Mouse (Mus musculus): Measurements from ENCODE around the gene Tekt1. TPM values are rescaled to one million over a fixed set of nuclear protein-coding genes. Genes with fewer than 3 reads are reported as not detected.
"Not testable (repeated sequence)": the region's sequence is repeated elsewhere in the genome, so short reads cannot be mapped to it uniquely, and the experiment has no call there.

The Tekt1 gene
- polyA plus RNA-seq, 1 experiment from 2014 or later: 9.3 TPM

DNA sequence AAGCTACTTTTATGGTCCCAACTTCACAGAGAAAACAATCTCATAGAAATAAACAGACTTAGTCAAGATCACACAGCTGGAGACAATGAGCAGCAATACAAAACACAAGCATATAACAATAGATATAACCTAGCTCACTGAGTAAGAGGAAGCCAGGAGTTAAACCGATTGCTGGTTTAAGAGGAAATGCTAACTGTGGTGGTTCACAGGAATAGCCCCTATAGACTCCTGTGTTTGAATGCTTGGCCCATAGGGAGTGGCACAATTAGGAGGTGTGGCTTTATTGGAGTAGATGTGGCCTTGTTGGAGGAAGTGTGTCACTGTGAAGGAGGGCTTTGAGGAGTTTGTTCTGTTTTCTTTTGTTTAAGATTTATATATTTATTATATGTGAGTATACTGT lies 10.0 kb downstream of the Tekt1 start:
- Histone ChIP-seq H3K9ac (no peak overlapping the region), H3K27me3 (0 out of 2 replicates have a peak, but pooled peaks cover 2% of the 10 kb centered on the region), H3K4me2 (no peak overlapping the region), H3K9me3 (no peaks in the 10 kb centered on the region), H3K4me3 (no peak overlapping the region), H3K36me3 (no peaks in the 10 kb centered on the region), H3K4me1 (replicated peaks) (no peaks in the 10 kb centered on the region), H3K27ac (no peak overlapping the region)
- ATAC-seq (ENCODE audit: low FRiP score): no peak
- 90% methylated on average over 1 of the region's 1 CpGs for WGBS

DNA sequence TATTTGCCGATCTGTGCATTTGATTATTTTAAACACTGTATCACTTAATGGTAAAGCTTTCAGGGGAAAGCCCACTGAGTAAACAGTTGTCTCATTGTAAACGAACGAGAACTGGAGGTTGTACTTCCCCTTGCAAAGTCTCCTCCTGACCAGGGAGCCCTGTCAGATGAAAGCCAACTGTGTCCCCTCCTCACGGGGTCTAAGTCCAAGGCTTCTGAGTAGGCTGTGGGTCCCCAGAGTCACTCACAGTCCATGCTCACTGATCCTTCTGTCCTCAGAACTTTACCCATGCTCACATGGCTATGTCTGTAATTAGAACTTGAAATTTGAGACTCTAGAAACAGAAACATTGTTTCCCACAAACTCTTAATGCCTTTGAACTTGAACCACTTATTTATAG lies 12.6 kb downstream of the Tekt1 start:
- H3K4me1 ChIP-seq (replicated peaks): no peaks in the 10 kb centered on the region
- H3K9me3 ChIP-seq: no peaks in the 10 kb centered on the region
- H3K4me2 ChIP-seq: no peak overlapping the region
- no peak overlapping the region for H3K27ac ChIP-seq
- WGBS: 82% methylated on average over 4 of the region's 4 CpGs
- ATAC-seq (ENCODE audit: low FRiP score): no peak
- no peaks in the 10 kb centered on the region for H3K36me3 ChIP-seq
- H3K9ac ChIP-seq: no peak overlapping the region
- H3K4me3 ChIP-seq: no peak overlapping the region
- no peaks in the 10 kb centered on the region for H3K27me3 ChIP-seq

DNA sequence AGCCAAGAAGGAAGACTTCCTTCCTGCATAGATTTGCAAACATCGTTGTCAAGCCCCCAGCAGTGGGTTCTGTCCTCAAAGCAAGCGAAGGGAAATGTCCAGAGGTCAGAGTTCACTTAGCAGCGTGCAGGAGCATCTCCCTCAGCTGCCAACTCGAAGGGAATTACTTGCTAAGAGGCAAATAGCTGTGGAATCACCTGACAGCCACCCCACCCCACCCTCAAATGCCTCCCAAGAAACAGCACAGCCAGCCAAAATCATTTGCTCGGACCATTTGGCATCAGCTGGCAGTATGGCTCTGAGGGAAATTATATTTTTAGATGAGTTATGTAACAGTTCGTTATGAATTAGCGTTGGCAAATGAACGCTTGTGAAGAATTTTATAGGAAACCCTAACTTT lies 13.2 kb downstream of the Tekt1 start:
- H3K27me3 ChIP-seq: no peaks in the 10 kb centered on the region
- no peaks in the 10 kb centered on the region for H3K9me3 ChIP-seq
- 62% methylated on average over 8 of the region's 8 CpGs for WGBS
- H3K9ac ChIP-seq: no peak overlapping the region
- H3K4me2 ChIP-seq: no peak overlapping the region
- H3K4me3 ChIP-seq: no peak overlapping the region
- H3K4me1 ChIP-seq (replicated peaks): no peaks in the 10 kb centered on the region
- no peaks in the 10 kb centered on the region for H3K36me3 ChIP-seq
- H3K27ac ChIP-seq: no peak overlapping the region
- no peak for ATAC-seq (ENCODE audit: low FRiP score)

DNA sequence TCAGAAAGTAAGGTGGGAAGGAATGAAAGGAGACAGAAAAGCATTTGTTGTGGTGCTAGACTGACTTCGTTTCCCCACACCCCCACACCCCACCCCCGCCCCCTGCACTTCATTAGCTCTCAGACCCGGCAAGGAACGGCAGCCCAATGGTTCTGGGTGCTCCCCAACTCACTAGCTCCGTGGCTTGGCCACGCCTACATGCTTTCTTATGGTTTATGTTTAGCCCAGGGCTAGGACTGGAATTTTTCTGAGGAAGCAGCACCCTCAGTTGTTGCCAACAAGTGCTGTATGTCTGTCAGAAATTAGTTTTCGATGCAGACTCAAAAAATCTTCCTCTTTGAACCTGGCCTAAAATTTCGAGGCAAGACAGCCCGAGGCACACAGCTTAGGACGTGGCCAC lies 13.7 kb downstream of the Tekt1 start:
- no peaks in the 10 kb centered on the region for H3K27me3 ChIP-seq
- no peak for ATAC-seq (ENCODE audit: low FRiP score)
- H3K4me2 ChIP-seq: no peak overlapping the region
- 65% methylated on average over 10 of the region's 10 CpGs for WGBS
- no peak overlapping the region for H3K27ac ChIP-seq
- no peak overlapping the region for H3K9ac ChIP-seq
- H3K36me3 ChIP-seq: no peaks in the 10 kb centered on the region
- H3K9me3 ChIP-seq: no peaks in the 10 kb centered on the region
- H3K4me3 ChIP-seq: no peak overlapping the region
- H3K4me1 ChIP-seq (replicated peaks): no peaks in the 10 kb centered on the region

DNA sequence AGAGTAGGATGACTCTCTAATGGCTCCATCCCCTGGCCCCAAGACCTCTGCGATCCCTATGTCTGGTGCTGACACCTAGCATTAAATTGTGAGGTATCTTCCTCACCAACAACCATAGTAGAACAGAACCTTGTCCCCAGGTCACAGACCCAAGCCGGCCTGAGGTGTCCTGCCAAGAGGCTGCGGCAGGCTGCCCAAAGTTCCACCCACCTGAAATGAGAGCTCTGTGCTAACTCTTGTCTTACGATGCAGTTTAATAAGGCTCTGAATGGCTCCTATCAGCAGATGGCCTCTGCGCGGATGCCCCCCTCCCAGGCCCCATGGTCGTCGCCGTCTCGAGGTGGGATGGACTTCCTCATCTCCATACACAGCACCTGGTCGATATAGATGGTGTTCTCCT lies 17.8 kb downstream of the Tekt1 start:
- H3K4me3 ChIP-seq: no peak overlapping the region
- no peaks in the 10 kb centered on the region for H3K36me3 ChIP-seq
- H3K4me2 ChIP-seq: no peak overlapping the region
- no peak overlapping the region for H3K27ac ChIP-seq
- no peaks in the 10 kb centered on the region for H3K9me3 ChIP-seq
- no peak for ATAC-seq (ENCODE audit: low FRiP score)
- H3K9ac ChIP-seq: no peak overlapping the region
- WGBS: 90% methylated on average over 11 of the region's 11 CpGs
- H3K4me1 ChIP-seq (replicated peaks): peaks cover 3% of the 10 kb centered on the region; the same call in 1 of the 2 replicates
- H3K27me3 ChIP-seq: no peaks in the 10 kb centered on the region

DNA sequence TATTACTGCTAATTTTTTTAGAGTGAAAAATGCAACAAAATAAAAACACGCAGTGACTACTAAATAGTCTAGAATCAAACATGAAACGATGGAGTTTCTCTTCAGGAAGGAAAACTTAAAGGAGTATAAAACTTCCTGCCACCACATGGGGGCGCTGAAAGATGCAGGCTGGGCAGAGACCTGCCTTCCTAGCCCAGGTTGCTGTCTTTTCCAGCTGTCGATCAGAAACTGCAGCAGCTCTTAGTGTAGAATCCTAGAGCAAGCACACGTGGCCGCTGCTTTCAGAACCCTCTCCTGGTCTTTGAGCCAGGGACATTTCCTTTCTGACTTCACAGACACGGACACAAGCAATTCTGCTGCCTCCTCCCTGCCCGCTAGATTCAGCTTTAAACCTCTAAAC lies 18.3 kb downstream of the Tekt1 start:
- H3K9me3 ChIP-seq: no peaks in the 10 kb centered on the region
- H3K4me3 ChIP-seq: no peak overlapping the region
- no peak overlapping the region for H3K4me2 ChIP-seq
- H3K36me3 ChIP-seq: no peaks in the 10 kb centered on the region
- no peak overlapping the region for H3K27ac ChIP-seq
- no peak overlapping the region for H3K9ac ChIP-seq
- peaks cover 9% of the 10 kb centered on the region; the same call in 1 of the 2 replicates for H3K4me1 ChIP-seq (replicated peaks)
- 31% methylated on average over 8 of the region's 8 CpGs for WGBS
- no peak for ATAC-seq (ENCODE audit: low FRiP score)
- no peaks in the 10 kb centered on the region for H3K27me3 ChIP-seq

DNA sequence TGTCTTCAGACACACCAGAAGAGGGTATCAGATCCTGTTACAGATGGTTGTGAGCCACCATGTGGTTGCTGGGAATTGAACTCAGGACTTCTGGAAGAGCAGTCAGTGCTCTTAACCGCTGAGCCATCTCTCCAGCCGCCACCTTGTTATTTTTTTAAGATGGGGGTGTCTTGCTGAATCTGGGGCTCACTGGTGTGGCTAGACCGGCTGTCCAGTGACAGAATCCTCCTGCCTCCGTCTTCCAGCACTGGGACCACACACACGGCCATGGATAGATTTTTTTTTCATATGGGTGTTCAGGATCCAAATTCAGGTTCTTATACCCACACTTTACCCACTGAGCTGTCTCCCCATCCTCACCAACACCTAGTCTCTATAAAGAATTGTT lies 19.0 kb downstream of the Tekt1 start:
- H3K36me3 ChIP-seq; H3K9ac ChIP-seq; ATAC-seq (ENCODE audit: low FRiP score); H3K27me3 ChIP-seq; H3K9me3 ChIP-seq; H3K4me2 ChIP-seq; H3K27ac ChIP-seq; H3K4me3 ChIP-seq: not testable (repeated sequence)
- 92% methylated on average over 5 of the region's 5 CpGs for WGBS
- peaks cover 15% of the 10 kb centered on the region; the same call in 1 of the 2 replicates for H3K4me1 ChIP-seq (replicated peaks)

DNA sequence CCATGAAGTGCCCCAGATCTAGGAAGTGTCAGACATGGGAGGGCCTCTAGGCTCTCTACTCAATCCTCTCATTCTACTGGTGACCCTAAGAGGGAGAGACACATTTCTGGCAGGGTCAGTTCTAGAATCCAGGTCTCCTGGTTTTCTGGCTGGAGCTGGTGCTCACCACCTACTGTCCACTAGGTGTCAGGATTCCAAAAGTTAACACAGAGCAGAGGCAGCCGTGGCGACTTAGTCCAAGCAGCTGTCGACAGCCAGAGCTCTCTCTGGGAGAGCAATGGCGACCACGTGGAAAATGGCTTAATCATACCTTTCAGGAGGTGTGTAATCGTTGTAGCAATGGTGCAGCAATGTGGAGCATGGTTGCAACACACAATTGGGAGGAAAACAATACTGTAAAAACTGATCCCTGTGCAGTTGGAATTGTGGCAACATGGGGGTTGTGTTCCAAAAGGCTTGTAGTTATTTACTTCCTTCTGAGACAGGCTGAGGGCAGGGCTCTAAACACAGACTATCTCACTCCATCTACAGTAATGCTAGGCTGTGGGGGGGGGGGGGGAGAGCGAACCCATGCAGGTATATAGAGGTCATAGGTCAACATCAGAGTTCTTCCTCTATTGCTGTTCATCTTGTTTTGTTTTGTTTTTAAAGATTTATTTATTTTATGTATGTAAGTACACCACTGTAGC lies 19.5 kb downstream of the Tekt1 start:
- H3K9me3 ChIP-seq: no peaks in the 10 kb centered on the region
- peak overlapping the region; percentile 31 for H3K4me2 ChIP-seq
- H3K4me1 ChIP-seq (replicated peaks): peaks cover 19% of the 10 kb centered on the region; the same call in 1 of the 2 replicates
- WGBS: 14% methylated on average over 7 of the region's 7 CpGs
- no peaks in the 10 kb centered on the region for H3K36me3 ChIP-seq
- no peak overlapping the region for H3K27ac ChIP-seq
- ATAC-seq (ENCODE audit: low FRiP score): peak; percentile 82
- H3K4me3 ChIP-seq: no peak overlapping the region
- H3K9ac ChIP-seq: no peak overlapping the region
- no peaks in the 10 kb centered on the region for H3K27me3 ChIP-seq

DNA sequence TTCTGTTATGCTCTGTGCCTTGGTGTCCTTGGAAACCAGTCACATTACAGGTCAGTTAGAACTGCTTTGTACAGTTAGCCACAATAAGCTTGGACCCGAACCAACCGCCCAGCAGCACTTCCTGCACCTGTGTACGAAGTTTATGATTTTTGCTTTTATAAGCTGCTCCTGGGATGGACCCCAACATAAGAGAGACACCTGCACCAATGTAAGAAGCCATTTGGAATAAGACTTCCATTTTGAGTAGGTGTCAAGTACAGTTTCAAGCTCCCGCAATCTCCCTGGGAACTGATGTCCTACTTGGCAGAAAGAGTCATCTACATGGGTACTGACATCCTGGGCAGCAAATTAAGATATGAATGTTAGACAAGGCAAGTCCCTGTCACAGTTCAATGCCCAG lies 22.5 kb downstream of the Tekt1 start:
- H3K27me3 ChIP-seq: no peaks in the 10 kb centered on the region
- no peak for ATAC-seq (ENCODE audit: low FRiP score)
- WGBS: 83% methylated on average over 4 of the region's 4 CpGs
- H3K4me3 ChIP-seq: no peak overlapping the region
- no peak overlapping the region for H3K9ac ChIP-seq
- H3K4me2 ChIP-seq: no peak overlapping the region
- no peaks in the 10 kb centered on the region for H3K9me3 ChIP-seq
- no peaks in the 10 kb centered on the region for H3K36me3 ChIP-seq
- peaks cover 19% of the 10 kb centered on the region; the same call in 1 of the 2 replicates for H3K4me1 ChIP-seq (replicated peaks)
- H3K27ac ChIP-seq: no peak overlapping the region

DNA sequence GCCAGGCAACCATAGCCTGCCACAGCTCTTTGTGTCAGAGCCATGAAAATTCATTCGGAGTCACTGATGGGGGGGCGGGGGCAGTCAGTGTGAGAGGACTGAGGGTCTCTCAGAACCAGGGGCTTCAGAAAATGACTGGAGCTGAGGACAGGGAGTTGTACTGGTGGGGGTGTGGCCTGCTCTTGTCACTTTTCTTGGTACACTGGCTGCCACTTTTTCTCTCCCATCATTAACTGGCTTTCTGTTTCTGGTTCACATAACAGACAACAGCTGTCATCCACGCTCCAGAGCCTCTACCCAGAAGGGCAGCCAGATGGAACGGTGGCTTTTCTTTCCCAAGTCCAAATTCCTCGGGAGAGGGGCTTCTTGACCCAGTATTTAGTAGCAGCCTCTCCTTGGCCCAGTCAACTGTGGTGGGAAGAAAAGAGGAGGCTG lies 23.8 kb downstream of the Tekt1 start:
- no peak overlapping the region for H3K27ac ChIP-seq
- no peaks in the 10 kb centered on the region for H3K36me3 ChIP-seq
- peaks cover 19% of the 10 kb centered on the region; the same call in 1 of the 2 replicates for H3K4me1 ChIP-seq (replicated peaks)
- H3K9me3 ChIP-seq: no peaks in the 10 kb centered on the region
- 19% methylated on average over 5 of the region's 5 CpGs for WGBS
- H3K4me2 ChIP-seq: no peak overlapping the region
- no peaks in the 10 kb centered on the region for H3K27me3 ChIP-seq
- 0 out of 2 replicates have a peak, but pooled peaks have one; percentile 26 for ATAC-seq (ENCODE audit: low FRiP score)
- H3K9ac ChIP-seq: no peak overlapping the region
- H3K4me3 ChIP-seq: no peak overlapping the region

DNA sequence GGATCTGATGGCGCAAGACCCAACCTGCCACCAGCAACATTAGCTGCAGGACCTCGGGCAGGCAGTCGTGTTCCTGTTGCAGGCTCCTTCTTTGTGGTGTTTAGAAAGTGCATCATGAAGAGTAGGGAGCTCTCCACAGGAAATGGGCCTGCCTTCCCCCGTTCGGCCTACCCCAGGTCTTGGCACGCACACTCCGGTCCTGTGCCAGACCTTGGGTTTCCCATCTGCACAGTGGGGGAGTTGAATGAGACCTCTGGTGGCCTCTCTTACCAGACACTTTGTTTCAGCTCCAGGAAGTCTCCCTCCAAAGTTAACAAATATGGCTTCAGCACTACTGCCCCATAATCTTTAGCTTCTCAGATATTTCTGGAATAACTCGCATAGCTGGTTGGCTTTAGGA lies 25.5 kb downstream of the Tekt1 start:
- no peaks in the 10 kb centered on the region for H3K9me3 ChIP-seq

DNA sequence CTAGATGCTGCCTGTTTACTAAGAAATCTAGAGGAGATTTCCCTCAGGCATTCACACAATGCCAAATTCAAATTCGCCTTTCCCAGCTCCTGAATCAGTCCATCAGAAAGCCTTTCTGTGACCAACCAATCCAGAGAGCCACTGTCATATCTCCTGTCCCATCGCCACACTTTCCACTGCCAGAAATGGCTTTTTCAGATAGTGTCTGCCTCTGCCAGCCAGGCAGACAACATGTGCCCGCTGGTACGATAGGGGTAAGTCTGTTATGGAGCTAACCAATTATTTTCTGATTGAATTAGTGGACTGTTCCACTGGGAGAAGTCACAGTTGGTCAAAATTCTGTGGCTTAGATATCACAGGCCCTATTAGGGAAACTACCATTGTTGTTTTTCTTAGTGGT lies 27.6 kb downstream of the Tekt1 start:
- no peaks in the 10 kb centered on the region for H3K36me3 ChIP-seq
- no peak overlapping the region for H3K27ac ChIP-seq
- H3K9me3 ChIP-seq: no peaks in the 10 kb centered on the region
- H3K9ac ChIP-seq: no peak overlapping the region
- ATAC-seq (ENCODE audit: low FRiP score): no peak
- H3K4me1 ChIP-seq (replicated peaks): peaks cover 17% of the 10 kb centered on the region; the same call in 1 of the 2 replicates
- no peak overlapping the region for H3K4me2 ChIP-seq
- 82% methylated on average over 4 of the region's 4 CpGs for WGBS
- no peaks in the 10 kb centered on the region for H3K27me3 ChIP-seq
- no peak overlapping the region for H3K4me3 ChIP-seq

More for the DNA sequence above, 25.5 kb downstream of the Tekt1 start:
- Histone ChIP-seq H3K9ac (no peak overlapping the region), H3K27ac (no peak overlapping the region), H3K4me1 (replicated peaks) (peaks cover 17% of the 10 kb centered on the region; the same call in 1 of the 2 replicates), H3K27me3 (no peaks in the 10 kb centered on the region), H3K4me3 (no peak overlapping the region), H3K4me2 (no peak overlapping the region), H3K36me3 (no peaks in the 10 kb centered on the region)
- no peak for ATAC-seq (ENCODE audit: low FRiP score)
- WGBS: 86% methylated on average over 8 of the region's 8 CpGs

DNA sequence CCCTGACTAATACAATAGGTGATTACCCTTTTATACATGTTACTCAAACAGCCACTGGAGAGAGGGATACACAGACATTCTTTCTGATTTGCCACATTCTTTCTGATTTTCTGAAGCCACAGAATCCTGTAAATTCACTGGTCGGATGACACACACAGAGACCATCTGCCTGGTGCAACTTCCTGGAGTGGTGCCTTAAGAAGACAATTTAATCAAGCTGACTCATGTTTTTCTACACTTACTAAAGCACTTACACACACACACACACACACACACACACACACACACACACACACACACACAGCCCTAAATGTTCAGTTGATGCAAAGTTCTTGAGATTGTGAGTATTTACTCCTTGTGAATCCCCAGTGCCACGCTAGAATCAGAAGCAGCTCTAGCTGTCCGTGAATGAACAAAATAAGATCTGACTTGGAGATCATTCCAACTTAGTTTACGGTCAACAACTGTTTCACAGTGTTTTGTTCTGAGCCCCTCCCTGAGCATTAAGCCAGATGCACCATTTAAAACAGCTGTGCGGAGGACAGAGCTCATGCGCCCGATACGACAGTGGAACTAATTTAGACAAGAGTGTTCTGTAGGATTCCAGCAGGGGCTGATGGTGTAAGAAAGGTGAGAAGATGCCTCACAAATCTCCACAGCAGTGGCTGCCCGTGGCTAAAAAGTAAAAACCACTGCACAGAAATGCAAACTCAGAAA lies 29.1 kb downstream of the Tekt1 start:
- no peak overlapping the region for H3K4me2 ChIP-seq
- no peak for ATAC-seq (ENCODE audit: low FRiP score)
- no peak overlapping the region for H3K9ac ChIP-seq
- 77% methylated on average over 9 of the region's 9 CpGs for WGBS
- H3K9me3 ChIP-seq: no peaks in the 10 kb centered on the region
- H3K27ac ChIP-seq: no peak overlapping the region
- no peaks in the 10 kb centered on the region for H3K27me3 ChIP-seq
- 0 out of 2 replicates have a peak, but pooled peaks cover 3% of the 10 kb centered on the region for H3K4me1 ChIP-seq (replicated peaks)
- no peaks in the 10 kb centered on the region for H3K36me3 ChIP-seq
- no peak overlapping the region for H3K4me3 ChIP-seq

All from hindbrain, embryonic 13.5 days (tissue).